In the genomic region with DNA sequence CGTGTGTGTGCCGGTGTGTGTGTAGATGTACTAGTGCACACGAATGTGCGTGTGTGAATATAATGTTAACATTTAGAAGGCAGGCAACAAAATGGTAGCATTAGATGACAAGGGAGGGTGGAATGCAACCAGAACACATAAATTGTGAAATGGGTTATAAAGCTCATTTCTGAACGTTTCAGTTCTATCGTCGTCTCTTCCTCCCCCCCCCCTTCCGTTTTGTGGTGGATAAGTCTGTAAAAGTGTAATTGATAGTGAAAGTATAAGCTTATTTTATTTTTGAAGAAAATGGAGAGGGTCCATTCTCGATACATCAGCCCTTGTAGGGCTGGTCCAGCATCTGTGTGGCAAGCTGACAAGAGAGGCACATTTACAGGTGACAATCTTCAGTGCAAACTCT, we compare ENCODE assay signal across 20 mouse cellular contexts. TPM values are rescaled to one million over a fixed set of nuclear protein-coding genes. Genes with fewer than 3 reads are reported as not detected.
DNase-seq lines count a peak whose midpoint lies in the region; ATAC-seq and TF ChIP-seq lines count a peak whose summit lies in the region.
"Had no signal": no experiment of that assay in that cellular context is flagged by ENCODE, and none has a peak within 500 bp of the region (broad histone marks: within the 10 kb centered on the region; RNA-seq: fewer than 3 reads in every experiment).

No protein-coding gene starts in this region.

- peaks cover 31% of the 10 kb centered on the region for H3K4me1 ChIP-seq in thymus, adult 2 months (replicated peaks; ENCODE audit: control insufficient read depth, insufficient read depth, low read length)
- H3K4me1 ChIP-seq: embryonic facial prominence, embryonic 15.5 days had no signal

- no peak overlapping the region for H3K4me3 ChIP-seq in thymus, adult 2 months (ENCODE audit: control insufficient read depth, insufficient read depth, low read length)
- H3K4me3 ChIP-seq: embryonic facial prominence, embryonic 15.5 days; erythroblast, embryonic 14.5 days; heart, adult 2 months; hindbrain, embryonic 10.5 days had no signal

- no peak for TF ChIP-seq POLR2A in thymus, adult 2 months (IDR thresholded peaks at IDR 0.05; ENCODE audit: control insufficient read depth, extremely low read depth, insufficient read depth, low read length, poor library complexity)

- DNase-seq in thymus, adult 2 months: no peak
- DNase-seq in thymus, postnatal 14 days: no peak
- no peak for DNase-seq in kidney, adult 8-10 months
- DNase-seq in left cerebral cortex, adult 9 months (ENCODE audit: low spot score in 2 of 2): no peak
- DNase-seq: adrenal gland, adult 2 months; adrenal gland, postnatal 25 days; cerebellum, adult 11 months; cerebellum, adult 8-10 months; cerebellum, postnatal 14 days; embryo, embryonic 11 days; gastrocnemius, postnatal 10 days; heart, adult 2 months had no signal

- peak overlapping the region; percentile 90 for H3K27ac ChIP-seq in thymus, adult 2 months (ENCODE audit: control insufficient read depth, insufficient read depth, low read length)
- H3K27ac ChIP-seq: embryonic facial prominence, embryonic 15.5 days; heart, adult 2 months; hindbrain, embryonic 10.5 days; hindbrain, embryonic 14.5 days had no signal

- H3K27me3 ChIP-seq in thymus, adult 2 months (ENCODE audit: control insufficient read depth, insufficient read depth, low read length): no peaks in the 10 kb centered on the region
- H3K27me3 ChIP-seq: embryonic facial prominence, embryonic 15.5 days had no signal

- no peaks in the 10 kb centered on the region for H3K36me3 ChIP-seq in thymus, adult 2 months (ENCODE audit: control insufficient read depth, insufficient read depth, low read length)
- H3K36me3 ChIP-seq: embryonic facial prominence, embryonic 15.5 days; hindbrain, embryonic 10.5 days had no signal

- ATAC-seq in activated CD4-positive, CD25-positive, alpha-beta regulatory T cell, adult 4 months: peak; percentile 34
- ATAC-seq in inflammation-experienced regulatory T-cells, adult 6 months: peak; percentile 38
- ATAC-seq: forebrain, embryonic 16.5 days; Patski had no signal

- no peak for TF ChIP-seq CTCF in thymus, adult 2 months (IDR thresholded peaks at IDR 0.05; ENCODE audit: borderline replicate concordance, control insufficient read depth, extremely low read depth, insufficient read depth, low read length, poor library complexity)

- WGBS in thymus, adult 2 months: 53% methylated on average over 9 of the region's 9 CpGs

RNA-seq across cellular contexts. Expression of a gene that starts 2.5 kb away (rescaled TPM):
- polyA plus RNA-seq in thymus, adult 2 months (2012; rRNA removed): 3.5 and 4.1 TPM in 2 replicates
- polyA plus RNA-seq in activated CD4-positive, CD25-positive, alpha-beta regulatory T cell, adult 4 months (2017; shearing (Covaris generic)): under 1 TPM; 0.41 to 0.68 TPM
- 1 to 10 TPM in 2 of 3 experiments, under 1 TPM in 1; 0.56 to 2.0 (median 1.1) TPM for polyA plus RNA-seq in inflammation-experienced regulatory T-cells, adult 6 months (2017; shearing (Covaris generic))
- polyA plus RNA-seq: Patski had no signal
